Mouse (Mus musculus): ENCODE data around the gene Jun. TPM values are rescaled to one million over a fixed set of nuclear protein-coding genes. Genes with fewer than 3 reads are reported as not detected.

The Jun gene
- polyA plus RNA-seq, 1 experiment from 2014 or later, result 25.2 TPM

DNA sequence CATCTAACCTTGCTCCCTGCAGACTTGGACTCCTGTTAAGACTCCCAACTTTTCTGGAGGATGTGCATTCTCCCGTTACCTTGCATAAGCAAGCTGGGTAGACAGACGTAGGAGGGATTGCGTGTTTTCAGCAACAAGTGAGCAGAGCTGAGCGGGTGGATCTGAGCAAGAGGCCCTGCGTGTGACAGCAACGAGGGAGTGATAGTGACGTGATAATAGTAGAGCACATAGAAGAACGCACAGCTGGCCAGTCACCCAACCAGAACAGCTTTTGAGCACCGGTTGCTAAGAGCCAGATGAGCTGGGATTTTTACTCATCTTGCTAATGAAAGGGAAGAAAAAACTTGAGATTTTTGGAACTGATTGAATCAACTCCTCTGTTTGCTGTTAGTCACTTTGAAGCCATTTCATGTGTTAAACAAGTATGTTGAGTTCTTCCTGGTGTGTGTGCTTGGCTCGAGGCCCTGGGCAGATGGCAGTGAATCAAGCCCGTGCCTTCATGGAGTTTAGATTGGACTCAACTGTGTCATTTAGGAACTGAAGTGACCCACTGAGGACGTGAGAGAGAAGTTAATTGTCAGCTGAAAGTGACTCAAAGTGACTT, 28.6 kb downstream of the Jun start:
- no peak overlapping the region for H3K9ac ChIP-seq (replicated peaks; ENCODE audit: low read depth, low read length)
- no peak for ATAC-seq (ENCODE audit: low read depth)
- no peaks in the 10 kb centered on the region for H3K9me3 ChIP-seq (ENCODE audit: control insufficient read depth, low read length)
- H3K4me3 ChIP-seq (ENCODE audit: low read depth, low read length), result no peak overlapping the region
- H3K27me3 ChIP-seq (ENCODE audit: control insufficient read depth, insufficient read depth, low read length), result no peaks in the 10 kb centered on the region
- no peak overlapping the region for H3K4me2 ChIP-seq (ENCODE audit: low read depth, low read length)
- WGBS, result 76% methylated on average over 12 of the region's 12 CpGs
- H3K27ac ChIP-seq (ENCODE audit: low read depth, low read length), result no peak overlapping the region
- H3K4me1 ChIP-seq (ENCODE audit: control insufficient read depth, insufficient read depth, low read length), result no peaks in the 10 kb centered on the region
- no peaks in the 10 kb centered on the region for H3K36me3 ChIP-seq (ENCODE audit: control insufficient read depth, insufficient read depth, low read length)

DNA sequence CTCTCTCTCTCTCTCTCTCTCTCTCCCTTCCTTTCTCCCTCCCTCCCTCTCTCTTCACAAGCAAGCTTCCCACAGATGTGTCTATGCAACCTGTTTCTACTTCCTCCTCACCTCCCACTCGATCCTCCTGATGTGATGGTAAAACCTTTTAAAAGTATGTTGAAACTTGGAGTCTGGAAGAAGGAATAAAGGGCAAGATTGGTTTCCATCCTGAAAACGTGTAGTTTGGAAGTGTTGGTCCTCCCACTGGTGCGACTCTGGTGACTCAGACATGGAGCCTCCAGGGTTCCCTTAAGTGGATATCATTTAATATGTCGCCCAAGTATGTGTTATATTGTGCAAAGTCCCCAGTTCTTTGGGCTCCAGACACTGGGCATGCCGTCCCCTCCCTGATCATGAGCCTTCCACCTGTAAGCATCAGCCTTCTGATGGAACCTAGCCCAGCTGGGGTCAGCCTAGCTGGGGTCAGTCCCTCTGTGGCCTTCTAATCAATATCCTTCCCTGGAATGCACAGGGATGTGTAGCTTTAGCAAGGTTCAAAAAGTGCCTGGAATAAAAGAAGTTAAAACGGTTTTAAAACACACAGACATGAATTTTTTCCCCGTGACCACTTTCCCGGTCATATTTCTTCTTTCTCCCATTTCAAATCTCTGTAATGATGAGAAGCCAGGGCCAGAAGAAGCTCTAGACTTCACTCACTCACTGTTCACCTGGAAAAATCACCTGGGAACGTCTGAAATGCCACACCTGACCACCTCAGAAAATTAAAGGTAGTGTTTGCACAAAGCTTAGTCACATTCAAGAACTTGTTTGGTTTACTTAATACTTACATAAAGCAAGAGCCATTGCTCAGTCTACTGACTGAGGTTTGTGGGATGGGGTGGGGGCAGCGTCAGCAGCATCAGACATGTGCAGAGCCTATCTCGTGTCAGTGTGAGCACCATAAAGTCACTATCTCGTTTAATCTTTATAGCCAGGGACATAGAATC, 30.1 kb downstream of the Jun start:
- Histone ChIP-seq H3K9ac (replicated peaks; ENCODE audit: low read depth, low read length) (no peak overlapping the region), H3K9me3 (ENCODE audit: control insufficient read depth, low read length) (no peaks in the 10 kb centered on the region), H3K4me2 (ENCODE audit: low read depth, low read length) (no peak overlapping the region), H3K27ac (ENCODE audit: low read depth, low read length) (no peak overlapping the region), H3K4me1 (ENCODE audit: control insufficient read depth, insufficient read depth, low read length) (no peaks in the 10 kb centered on the region), H3K36me3 (ENCODE audit: control insufficient read depth, insufficient read depth, low read length) (no peaks in the 10 kb centered on the region), H3K4me3 (ENCODE audit: low read depth, low read length) (no peak overlapping the region), H3K27me3 (ENCODE audit: control insufficient read depth, insufficient read depth, low read length) (no peaks in the 10 kb centered on the region)
- 86% methylated on average over 12 of the region's 12 CpGs for WGBS
- no peak for ATAC-seq (ENCODE audit: low read depth)

DNA sequence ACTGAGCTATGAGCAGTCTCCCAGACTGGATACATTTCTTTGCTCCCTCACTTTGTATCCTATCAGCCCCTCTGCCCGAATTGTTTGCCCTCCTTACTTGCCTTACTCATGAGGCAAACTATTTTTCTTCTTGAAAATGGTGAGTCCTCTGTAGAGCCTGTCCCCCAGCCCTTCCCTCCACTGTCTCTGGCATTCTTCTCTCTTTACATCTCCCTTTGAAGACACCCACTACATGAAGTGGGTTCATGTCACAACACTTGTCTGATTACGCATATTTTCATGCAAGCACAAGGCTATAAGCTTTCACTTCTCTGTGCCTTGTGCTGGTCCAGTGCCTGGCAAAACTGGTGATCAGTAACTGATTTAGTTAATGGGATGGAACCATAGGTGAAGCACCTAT, 31.8 kb downstream of the Jun start:
- no peak for ATAC-seq (ENCODE audit: low read depth)
- no peaks in the 10 kb centered on the region for H3K4me1 ChIP-seq (ENCODE audit: control insufficient read depth, insufficient read depth, low read length)
- no peak overlapping the region for H3K4me2 ChIP-seq (ENCODE audit: low read depth, low read length)
- 96% methylated on average over 2 of the region's 2 CpGs for WGBS
- no peak overlapping the region for H3K27ac ChIP-seq (ENCODE audit: low read depth, low read length)
- H3K27me3 ChIP-seq (ENCODE audit: control insufficient read depth, insufficient read depth, low read length), result no peaks in the 10 kb centered on the region
- no peak overlapping the region for H3K4me3 ChIP-seq (ENCODE audit: low read depth, low read length)
- no peak overlapping the region for H3K9ac ChIP-seq (replicated peaks; ENCODE audit: low read depth, low read length)
- H3K9me3 ChIP-seq (ENCODE audit: control insufficient read depth, low read length), result no peaks in the 10 kb centered on the region
- H3K36me3 ChIP-seq (ENCODE audit: control insufficient read depth, insufficient read depth, low read length), result no peaks in the 10 kb centered on the region

DNA sequence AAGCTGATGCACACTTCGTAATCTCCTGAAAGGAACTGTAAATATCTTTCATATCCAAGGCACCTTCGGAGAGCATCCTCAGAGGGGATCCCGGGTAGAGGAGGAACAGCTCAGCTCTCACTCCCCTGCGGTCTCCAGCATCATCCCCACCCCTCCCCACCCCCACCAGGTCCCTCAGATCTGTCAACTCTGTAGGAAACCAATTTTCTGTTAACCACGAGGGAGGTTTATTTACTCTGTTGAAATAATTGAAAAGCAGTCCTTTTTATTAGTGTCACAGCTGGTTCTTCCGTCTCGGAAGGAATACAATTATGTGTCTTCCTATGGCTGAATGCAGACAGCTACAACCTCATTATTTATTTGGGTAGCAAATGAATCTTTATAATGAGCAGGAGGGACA, 33.8 kb downstream of the Jun start:
- H3K27me3 ChIP-seq (ENCODE audit: control insufficient read depth, insufficient read depth, low read length), result no peaks in the 10 kb centered on the region
- 25% methylated on average over 7 of the region's 7 CpGs for WGBS
- no peak overlapping the region for H3K27ac ChIP-seq (ENCODE audit: low read depth, low read length)
- no peaks in the 10 kb centered on the region for H3K4me1 ChIP-seq (ENCODE audit: control insufficient read depth, insufficient read depth, low read length)
- H3K4me2 ChIP-seq (ENCODE audit: low read depth, low read length), result no peak overlapping the region
- H3K4me3 ChIP-seq (ENCODE audit: low read depth, low read length), result no peak overlapping the region
- no peaks in the 10 kb centered on the region for H3K36me3 ChIP-seq (ENCODE audit: control insufficient read depth, insufficient read depth, low read length)
- H3K9me3 ChIP-seq (ENCODE audit: control insufficient read depth, low read length), result no peaks in the 10 kb centered on the region
- peak; percentile 68; the same call in 1 of the 2 replicates for ATAC-seq (ENCODE audit: low read depth)
- H3K9ac ChIP-seq (replicated peaks; ENCODE audit: low read depth, low read length), result no peak overlapping the region

DNA sequence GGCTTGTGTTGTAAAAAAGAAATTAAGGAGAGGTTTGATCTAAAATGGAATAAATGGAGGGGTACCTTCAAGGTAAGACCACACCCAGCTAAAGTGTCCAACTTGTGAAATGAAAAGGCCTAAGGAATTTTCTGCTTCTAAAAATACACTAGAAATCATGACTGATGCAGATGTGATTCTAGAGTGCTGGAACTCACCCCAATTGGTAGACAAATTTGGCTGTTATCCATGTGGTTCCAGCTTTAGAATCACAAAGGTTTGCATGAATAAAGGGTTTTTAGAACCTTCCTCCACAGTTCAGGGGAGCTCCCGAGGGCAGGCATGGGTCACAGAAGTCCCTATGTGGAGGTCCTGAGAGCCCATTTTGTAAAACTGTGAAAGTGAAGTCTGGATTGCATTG, 39.3 kb downstream of the Jun start:
- Histone ChIP-seq H3K9me3 (ENCODE audit: control insufficient read depth, low read length) (no peaks in the 10 kb centered on the region), H3K4me3 (ENCODE audit: low read depth, low read length) (no peak overlapping the region), H3K9ac (replicated peaks; ENCODE audit: low read depth, low read length) (no peak overlapping the region), H3K36me3 (ENCODE audit: control insufficient read depth, insufficient read depth, low read length) (no peaks in the 10 kb centered on the region), H3K4me2 (ENCODE audit: low read depth, low read length) (no peak overlapping the region), H3K27ac (ENCODE audit: low read depth, low read length) (no peak overlapping the region), H3K4me1 (ENCODE audit: control insufficient read depth, insufficient read depth, low read length) (no peaks in the 10 kb centered on the region), H3K27me3 (ENCODE audit: control insufficient read depth, insufficient read depth, low read length) (no peaks in the 10 kb centered on the region)
- no peak for ATAC-seq (ENCODE audit: low read depth)
- 63% methylated on average over 1 of the region's 1 CpGs for WGBS

DNA sequence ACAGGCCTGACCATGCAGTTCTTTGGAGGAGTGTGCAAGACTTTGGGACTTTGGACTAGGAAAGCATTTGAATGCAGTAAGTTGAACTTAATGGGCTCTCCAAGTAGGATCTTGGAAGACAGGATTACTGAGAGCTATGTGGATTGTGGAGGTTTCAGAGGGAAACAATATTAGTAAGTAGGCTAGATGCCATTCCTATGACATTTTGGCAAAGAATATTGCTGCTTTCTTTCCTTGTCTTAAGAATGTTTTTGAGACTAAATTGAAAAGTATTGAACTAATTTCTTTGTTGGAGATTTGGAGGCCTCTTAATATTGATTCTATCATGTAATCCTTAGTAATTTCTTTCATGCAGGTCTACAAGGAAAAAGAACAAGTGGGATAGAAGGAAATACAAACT, 39.8 kb downstream of the Jun start:
- no peak overlapping the region for H3K4me3 ChIP-seq (ENCODE audit: low read depth, low read length)
- H3K27me3 ChIP-seq (ENCODE audit: control insufficient read depth, insufficient read depth, low read length), result no peaks in the 10 kb centered on the region
- H3K4me2 ChIP-seq (ENCODE audit: low read depth, low read length), result no peak overlapping the region
- no peaks in the 10 kb centered on the region for H3K4me1 ChIP-seq (ENCODE audit: control insufficient read depth, insufficient read depth, low read length)
- no peak overlapping the region for H3K9ac ChIP-seq (replicated peaks; ENCODE audit: low read depth, low read length)
- no peak overlapping the region for H3K27ac ChIP-seq (ENCODE audit: low read depth, low read length)
- no peaks in the 10 kb centered on the region for H3K36me3 ChIP-seq (ENCODE audit: control insufficient read depth, insufficient read depth, low read length)
- ATAC-seq (ENCODE audit: low read depth), result no peak
- H3K9me3 ChIP-seq (ENCODE audit: control insufficient read depth, low read length), result no peaks in the 10 kb centered on the region

DNA sequence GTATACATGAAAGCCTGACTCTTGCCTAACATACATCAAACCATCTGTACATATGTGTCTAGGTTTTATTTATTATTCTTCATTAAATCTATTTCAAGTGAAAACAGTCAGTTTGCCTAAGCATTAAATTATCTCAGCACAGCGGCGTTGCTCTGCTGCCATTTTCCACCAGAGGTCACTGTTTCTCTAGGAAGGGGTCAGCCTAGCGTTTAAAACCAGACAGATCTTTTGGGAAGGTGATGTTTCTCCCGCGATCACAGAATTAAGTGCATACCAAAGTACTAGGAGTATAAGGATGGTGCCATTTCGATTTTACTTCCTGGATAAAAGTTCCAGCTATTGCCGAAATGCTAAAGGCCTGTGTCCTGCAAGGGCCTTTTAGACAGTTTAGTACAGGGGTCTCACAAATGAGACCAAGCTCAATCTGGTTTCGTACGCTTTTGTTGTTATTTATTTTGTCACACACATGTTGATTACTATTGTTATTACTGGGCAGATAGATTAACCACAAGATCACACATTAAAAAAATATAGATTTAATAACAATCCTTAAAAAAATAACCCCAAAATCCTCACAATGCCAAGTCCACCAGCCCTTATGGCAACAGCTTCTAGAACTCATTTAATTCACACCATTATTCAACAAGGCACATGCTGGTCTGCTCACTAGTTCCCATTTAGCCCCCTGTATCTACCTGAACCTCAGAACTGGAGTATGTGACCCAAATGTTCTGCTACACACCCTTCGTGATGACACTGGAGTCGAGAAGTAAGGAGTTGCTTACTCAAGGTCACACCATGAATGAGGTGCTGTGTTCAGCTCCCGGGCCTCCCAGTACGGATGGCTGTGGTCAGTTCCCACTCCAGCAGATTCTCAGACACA, 43.6 kb downstream of the Jun start:
- Histone ChIP-seq H3K27ac (ENCODE audit: low read depth, low read length) (no peak overlapping the region), H3K4me2 (ENCODE audit: low read depth, low read length) (no peak overlapping the region), H3K4me1 (ENCODE audit: control insufficient read depth, insufficient read depth, low read length) (no peaks in the 10 kb centered on the region), H3K9me3 (ENCODE audit: control insufficient read depth, low read length) (no peaks in the 10 kb centered on the region), H3K9ac (replicated peaks; ENCODE audit: low read depth, low read length) (no peak overlapping the region), H3K27me3 (ENCODE audit: control insufficient read depth, insufficient read depth, low read length) (no peaks in the 10 kb centered on the region), H3K36me3 (ENCODE audit: control insufficient read depth, insufficient read depth, low read length) (no peaks in the 10 kb centered on the region), H3K4me3 (ENCODE audit: low read depth, low read length) (no peak overlapping the region)
- WGBS, result 46% methylated on average over 13 of the region's 13 CpGs
- peak; percentile 88 for ATAC-seq (ENCODE audit: low read depth)

DNA sequence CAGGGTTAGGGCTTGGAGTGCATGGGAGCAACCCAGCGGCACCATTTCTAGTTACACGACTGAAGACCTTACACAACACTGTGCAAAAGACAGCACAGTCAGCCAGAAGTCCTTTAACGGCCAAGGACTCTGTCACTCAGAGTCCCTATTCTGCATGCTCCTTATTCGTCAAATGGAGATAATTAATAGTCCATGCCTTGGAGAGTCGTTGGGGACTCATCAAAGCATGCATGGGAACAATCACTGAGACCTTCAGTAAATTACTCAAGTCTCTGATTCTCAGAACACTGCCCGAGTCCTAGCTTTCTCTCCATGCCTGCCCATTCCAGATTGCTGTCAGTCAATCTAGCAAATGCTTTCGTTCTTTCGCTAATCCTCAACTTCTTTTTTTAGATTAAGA, 44.3 kb downstream of the Jun start:
- Histone ChIP-seq H3K27ac (ENCODE audit: low read depth, low read length) (no peak overlapping the region), H3K4me1 (ENCODE audit: control insufficient read depth, insufficient read depth, low read length) (no peaks in the 10 kb centered on the region), H3K27me3 (ENCODE audit: control insufficient read depth, insufficient read depth, low read length) (no peaks in the 10 kb centered on the region), H3K4me2 (ENCODE audit: low read depth, low read length) (no peak overlapping the region), H3K4me3 (ENCODE audit: low read depth, low read length) (no peak overlapping the region), H3K9me3 (ENCODE audit: control insufficient read depth, low read length) (no peaks in the 10 kb centered on the region), H3K9ac (replicated peaks; ENCODE audit: low read depth, low read length) (no peak overlapping the region), H3K36me3 (ENCODE audit: control insufficient read depth, insufficient read depth, low read length) (no peaks in the 10 kb centered on the region)
- ATAC-seq (ENCODE audit: low read depth), result peak; percentile 57
- WGBS, result 47% methylated on average over 8 of the region's 8 CpGs
